Mouse (Mus musculus) ES-E14 (cell line): ENCODE results near the gene Gm27021.

Experiments used
- HCFC1 ChIP-seq: IDR thresholded peaks from 2 replicates; pipeline ENCODE4 v1.6.1; 2012; ENCODE audit warnings: low read length, inconsistent platforms, borderline replicate concordance; ENCODE audit not compliant: insufficient read depth
- ZC3H11A ChIP-seq: IDR thresholded peaks from 2 replicates; pipeline ENCODE4 v1.6.1; 2012; ENCODE audit warnings: low read depth, mild to moderate bottlenecking, inconsistent platforms, low read length, borderline replicate concordance
- ZNF384 ChIP-seq: IDR thresholded peaks from 2 replicates; pipeline ENCODE4 v1.6.1; 2012; ENCODE audit warnings: low read depth, low read length, inconsistent platforms

- TF ChIP-seq ZNF384 (no peak), ZC3H11A (no peak), HCFC1 (0 out of 2 replicates have a peak, but pooled peaks have one; percentile 34)
Observed at GRCm38 (mm10) chr8:120667561-120668373, at the start of gene Gm27021, which contains the start of gene Cox4i1.
